Mouse (Mus musculus) liver, postnatal 0 days (tissue): ENCODE data around the gene Rtn4r. TPM values are rescaled to one million over a fixed set of nuclear protein-coding genes. Genes with fewer than 3 reads are reported as not detected.

Experiments used
- ATAC-seq: fragments of 200-750 bp; cut with Nextera tagmentation; 2 replicates; pipeline ENCODE4 v1.8.0; 2017; ENCODE audit warnings: mild to moderate bottlenecking, moderate library complexity
- DNase-seq: peaks from one replicate; pipeline ENCODE4 v3.0.0-alpha.2; 2016
- H3K27ac ChIP-seq: fragments of 300-500 bp; sonication (generic); 2 replicates; pipeline ENCODE4 v1.5.1; 2014; ENCODE audit warnings: antibody characterized with exemption, moderate library complexity, mild to moderate bottlenecking, low read depth
- H3K27me3 ChIP-seq: fragments of 300-500 bp; sonication (generic); 2 replicates; pipeline ENCODE4 v1.6.1; 2014; ENCODE audit warnings: low read length, control low read depth, mixed read lengths; ENCODE audit not compliant: insufficient read depth
- H3K36me3 ChIP-seq: fragments of 300-500 bp; sonication (generic); replicated peaks from 2 replicates; pipeline ENCODE4 v1.6.1; 2014; ENCODE audit warnings: mild to moderate bottlenecking, control low read depth, low read length, moderate library complexity, mixed read lengths; ENCODE audit not compliant: insufficient read depth
- H3K4me1 ChIP-seq: fragments of 300-500 bp; sonication (generic); 2 replicates; pipeline ENCODE4 v1.6.1; 2014; ENCODE audit warnings: antibody characterized with exemption, mild to moderate bottlenecking, control low read depth; ENCODE audit not compliant: insufficient read depth
- H3K4me2 ChIP-seq: fragments of 300-500 bp; sonication (generic); 2 replicates; pipeline ENCODE4 v1.6.1; 2014; ENCODE audit warnings: low read depth, mild to moderate bottlenecking, low read length, moderate library complexity, mixed read lengths
- H3K4me3 ChIP-seq: fragments of 300-500 bp; sonication (generic); 2 replicates; pipeline ENCODE4 v1.5.1; 2014; ENCODE audit warnings: low read depth, low read length
- H3K9ac ChIP-seq: fragments of 300-500 bp; sonication (generic); replicated peaks from 2 replicates; pipeline ENCODE4 v1.6.1; 2014; ENCODE audit warnings: mild to moderate bottlenecking, moderate library complexity
- H3K9me3 ChIP-seq: fragments of 300-500 bp; sonication (generic); 2 replicates; pipeline ENCODE4 v1.6.1; 2016; ENCODE audit warnings: mild to moderate bottlenecking, control low read depth, low read length, mixed read lengths
- CTCF ChIP-seq: sonication (generic); IDR thresholded peaks from 2 replicates; pipeline ENCODE4 v1.5.1; 2016; ENCODE audit warnings: antibody characterized with exemption, low read depth
- EP300 ChIP-seq: IDR thresholded peaks from 2 replicates; pipeline ENCODE4 v1.6.1; 2016; ENCODE audit warnings: antibody characterized with exemption, low read depth, mild to moderate bottlenecking
- WGBS: fragments of 180-500 bp; shearing (Covaris S2); extraction: QIAGEN DNeasy Blood & Tissue Kit; methylation state at CpG from one replicate; pipeline ENCODE4 v1.1.7; 2014; ENCODE audit not compliant: insufficient replicate concordance; 5-methylcytosine and 5-hydroxymethylcytosine counted together
- polyA plus RNA-seq: library from polyadenylated mRNA; unstranded; fragments of >200 nt; fragmentation: Nextera tagmentation; extraction: Ambion mirVana; gene quantifications from 2 replicates; pipeline ENCODE4 v1.2.1, GENCODE M21; 2015

Gene Rtn4r
- polyA plus RNA-seq, 1 experiment from 2014 or later = 0.15 TPM

DNA sequence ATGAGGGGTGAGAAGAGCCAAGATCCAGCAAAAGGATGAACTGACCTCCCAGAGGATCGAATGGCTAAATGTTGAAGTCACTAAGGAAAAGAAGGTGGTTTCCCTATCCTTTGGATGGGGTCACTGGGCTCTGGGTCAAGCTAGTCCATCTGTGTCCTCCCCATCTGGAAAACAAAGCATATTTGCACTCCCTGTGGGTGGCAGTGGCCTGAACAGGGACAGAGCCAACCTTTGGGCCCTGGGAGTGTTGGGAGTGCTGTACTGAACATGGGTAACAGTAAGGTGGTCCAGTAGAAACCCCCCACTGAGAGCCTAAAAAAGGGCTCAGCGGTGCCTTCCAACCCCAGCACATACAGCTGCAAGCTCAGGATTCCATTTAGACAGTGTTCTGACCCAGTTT is 4.7 kb upstream of the Rtn4r start:
- TF ChIP-seq CTCF (no peak), EP300 (no peak)
- WGBS = 63% methylated on average over 2 of the region's 2 CpGs
- ATAC-seq = peak; percentile 80

DNA sequence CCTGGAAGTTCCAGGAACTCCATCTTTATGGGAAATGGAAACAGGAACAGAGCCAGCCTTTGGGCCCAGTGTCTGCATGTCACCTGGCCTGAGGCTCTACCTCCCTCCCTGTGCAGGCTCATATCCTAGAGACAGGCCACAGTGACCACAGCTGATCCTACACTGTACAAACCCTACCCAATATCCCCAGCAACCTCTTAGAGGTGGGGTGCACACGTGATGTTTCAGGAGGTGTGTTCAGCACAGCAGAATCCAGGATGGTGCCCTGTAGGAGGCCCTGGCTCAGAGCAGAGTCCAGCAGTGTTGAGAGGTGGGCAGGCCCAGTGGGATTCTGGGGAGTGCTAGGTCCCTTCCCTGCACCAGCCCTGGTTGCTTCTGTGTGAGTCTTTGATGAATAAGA is 4.0 kb upstream of the Rtn4r start:
- whole genome bisulfite sequencing = 62% methylated on average over 1 of the region's 1 CpGs
- Histone ChIP-seq H3K4me3 (no peak overlapping the region), H3K4me1 (no peaks in the 10 kb centered on the region; the same call in 1 of the 2 replicates), H3K9ac (no peak overlapping the region), H3K27me3 (peaks cover 21% of the 10 kb centered on the region), H3K27ac (no peak overlapping the region), H3K4me2 (no peak overlapping the region), H3K36me3 (no peaks in the 10 kb centered on the region), H3K9me3 (no peaks in the 10 kb centered on the region)
- ATAC-seq = no peak
- TF ChIP-seq EP300 (no peak), CTCF (no peak)
- no peak for DNase-seq

More for the DNA sequence above, 4.7 kb upstream of the Rtn4r start:
- Histone ChIP-seq H3K27me3 (peaks cover 14% of the 10 kb centered on the region), H3K4me1 (no peaks in the 10 kb centered on the region; the same call in 1 of the 2 replicates), H3K27ac (no peak overlapping the region), H3K4me2 (no peak overlapping the region), H3K9ac (no peak overlapping the region), H3K9me3 (no peaks in the 10 kb centered on the region), H3K36me3 (no peaks in the 10 kb centered on the region), H3K4me3 (no peak overlapping the region)
- DNase-seq = no peak

DNA sequence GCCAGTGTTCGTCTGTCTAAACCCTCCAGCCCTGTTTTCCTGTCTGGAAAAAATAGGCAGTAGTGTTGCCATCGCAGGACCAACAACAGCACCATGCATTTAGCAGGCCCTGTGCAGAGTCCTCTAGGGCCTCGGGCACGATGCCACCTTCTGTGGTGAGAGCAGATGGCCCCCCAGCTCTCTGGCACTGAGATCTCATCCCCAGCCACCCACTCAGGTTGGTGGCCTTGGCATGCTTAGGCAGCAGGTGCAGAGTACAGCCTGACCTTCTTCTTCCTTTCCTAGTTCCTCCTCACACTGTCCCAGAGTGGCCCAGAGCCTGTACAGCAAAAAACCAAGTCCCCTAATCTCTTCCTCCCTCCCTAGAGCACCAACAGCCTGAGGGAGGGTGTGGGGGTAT is 3.4 kb upstream of the Rtn4r start:
- no peaks in the 10 kb centered on the region for H3K9me3 ChIP-seq
- H3K9ac ChIP-seq = no peak overlapping the region
- peaks cover 27% of the 10 kb centered on the region for H3K27me3 ChIP-seq
- DNase-seq (no peak), ATAC-seq (no peak)
- WGBS = 61% methylated on average over 4 of the region's 4 CpGs
- no peaks in the 10 kb centered on the region for H3K36me3 ChIP-seq
- no peak for TF ChIP-seq EP300
- no peak overlapping the region for H3K4me2 ChIP-seq
- H3K4me1 ChIP-seq = no peaks in the 10 kb centered on the region; the same call in 1 of the 2 replicates
- H3K27ac ChIP-seq = no peak overlapping the region
- no peak overlapping the region for H3K4me3 ChIP-seq

DNA sequence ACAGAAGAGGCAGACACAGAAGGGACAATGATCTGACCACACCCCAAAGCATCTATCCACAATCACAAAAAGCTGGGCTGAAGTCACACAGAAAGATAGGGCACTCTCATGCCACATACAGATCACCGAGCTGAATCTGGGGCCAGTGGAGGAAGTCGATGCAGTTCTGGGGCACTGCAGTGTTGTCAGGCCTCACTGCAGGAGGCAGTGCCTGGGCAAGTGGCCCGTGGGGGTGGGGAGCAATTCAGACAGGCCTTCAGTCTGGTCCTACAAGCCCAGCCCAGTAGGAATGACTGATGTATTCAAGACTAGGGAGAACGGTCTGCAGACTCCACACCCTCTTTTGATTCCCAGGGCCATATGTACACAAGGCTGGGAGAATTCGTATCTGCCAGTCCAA is 2.8 kb upstream of the Rtn4r start:
- no peak for ATAC-seq
- Histone ChIP-seq H3K4me2 (no peak overlapping the region), H3K9ac (no peak overlapping the region), H3K27ac (no peak overlapping the region), H3K36me3 (no peaks in the 10 kb centered on the region), H3K4me3 (no peak overlapping the region), H3K27me3 (peaks cover 30% of the 10 kb centered on the region), H3K9me3 (no peaks in the 10 kb centered on the region), H3K4me1 (no peaks in the 10 kb centered on the region; the same call in 1 of the 2 replicates)
- TF ChIP-seq EP300 (no peak), CTCF (no peak)
- no peak for DNase-seq
- 25% methylated on average over 5 of the region's 5 CpGs for WGBS

DNA sequence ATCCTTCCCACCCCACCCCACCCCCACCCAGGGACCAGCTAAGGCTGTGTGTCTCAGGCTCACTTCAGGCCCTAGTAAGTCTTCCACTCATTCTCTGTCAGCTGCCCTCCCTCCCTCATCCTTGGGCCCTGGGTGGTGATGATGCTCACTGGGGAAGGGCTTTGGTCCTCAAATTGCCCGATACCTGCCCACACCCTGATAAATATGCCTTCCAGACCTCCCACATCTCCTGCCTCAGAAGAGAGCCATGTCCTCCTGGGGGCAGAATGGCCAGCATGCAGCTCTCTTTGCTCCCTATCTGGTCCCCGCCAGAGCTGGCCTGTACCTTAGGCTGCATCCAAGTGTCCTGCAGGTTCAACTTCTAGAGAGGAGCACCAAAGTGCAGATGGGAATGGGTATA is 2.3 kb upstream of the Rtn4r start:
- DNase-seq (no peak), ATAC-seq (no peak)
- Histone ChIP-seq H3K9ac (no peak overlapping the region), H3K4me1 (no peaks in the 10 kb centered on the region; the same call in 1 of the 2 replicates), H3K36me3 (no peaks in the 10 kb centered on the region), H3K27me3 (peaks cover 30% of the 10 kb centered on the region), H3K4me2 (no peak overlapping the region), H3K9me3 (no peaks in the 10 kb centered on the region), H3K4me3 (no peak overlapping the region), H3K27ac (no peak overlapping the region)
- 77% methylated on average over 2 of the region's 2 CpGs for WGBS
- TF ChIP-seq CTCF (no peak), EP300 (no peak)

DNA sequence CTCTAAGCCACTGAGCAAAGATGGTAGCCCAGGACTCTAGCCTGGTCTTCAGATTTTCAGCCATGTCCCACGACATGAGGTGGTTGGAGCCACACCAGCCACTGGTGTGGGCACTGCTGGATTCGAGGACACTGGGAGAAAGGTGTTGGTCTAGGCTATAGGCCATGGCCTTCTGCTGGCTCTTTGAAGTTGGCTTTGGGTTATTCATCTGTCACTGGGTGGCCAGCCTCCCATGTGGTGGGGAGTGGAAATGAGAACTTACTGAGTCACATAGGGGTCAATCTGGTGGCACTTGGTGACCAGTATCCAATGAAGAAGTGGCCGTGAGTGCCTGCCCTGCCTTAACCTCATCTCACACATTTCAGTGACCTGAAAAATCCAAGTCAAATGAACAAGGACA is 1.2 kb upstream of the Rtn4r start:
- Histone ChIP-seq H3K4me2 (no peak overlapping the region), H3K27me3 (peaks cover 30% of the 10 kb centered on the region), H3K36me3 (no peaks in the 10 kb centered on the region), H3K27ac (no peak overlapping the region), H3K4me1 (no peaks in the 10 kb centered on the region; the same call in 1 of the 2 replicates), H3K9me3 (no peaks in the 10 kb centered on the region), H3K9ac (no peak overlapping the region), H3K4me3 (no peak overlapping the region)
- TF ChIP-seq EP300 (no peak), CTCF (no peak)
- WGBS = 59% methylated on average over 3 of the region's 3 CpGs
- no peak for DNase-seq
- no peak for ATAC-seq

DNA sequence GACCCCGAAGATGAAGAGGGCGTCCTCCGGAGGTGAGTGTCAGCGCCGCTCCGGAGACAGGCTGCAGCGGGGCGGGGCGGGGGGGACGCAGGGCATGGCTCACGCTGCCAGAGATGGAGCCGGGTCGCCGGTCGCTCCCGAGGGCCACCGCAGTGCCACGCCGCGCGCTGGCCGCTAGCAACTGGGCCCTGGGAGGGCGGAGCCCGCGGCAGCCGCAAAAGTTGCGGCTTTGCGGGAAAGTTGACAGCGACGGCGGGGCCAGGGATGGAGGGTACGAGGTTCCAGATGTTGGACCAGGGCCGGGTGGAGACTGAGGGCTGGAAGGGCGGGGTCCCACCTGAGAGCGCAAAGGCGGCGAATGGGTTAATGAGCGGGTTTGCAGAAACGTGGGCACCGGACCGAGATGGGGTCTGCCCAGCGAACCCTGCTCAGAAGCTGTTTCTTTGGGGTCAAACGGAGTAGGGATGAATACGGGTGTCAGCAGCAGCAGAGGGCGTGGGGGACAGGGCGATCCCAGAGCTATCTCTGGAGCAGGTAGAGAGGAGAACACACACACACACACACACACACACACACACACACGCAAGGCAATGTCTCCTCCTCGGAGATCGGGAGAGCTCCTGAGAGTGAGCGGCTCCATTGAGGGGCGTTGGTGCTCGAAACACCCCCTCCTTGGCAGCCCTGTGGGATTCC is 575 bp downstream of the Rtn4r start:
- DNase-seq = no peak
- WGBS = 3% methylated on average over 50 of the region's 52 CpGs
- H3K27me3 ChIP-seq = peaks cover 30% of the 10 kb centered on the region
- TF ChIP-seq EP300 = no peak
- TF ChIP-seq CTCF = no peak
- H3K9me3 ChIP-seq = no peaks in the 10 kb centered on the region
- peak overlapping the region; percentile 84 for H3K4me2 ChIP-seq
- H3K4me1 ChIP-seq = no peaks in the 10 kb centered on the region; the same call in 1 of the 2 replicates
- no peak overlapping the region for H3K9ac ChIP-seq
- H3K27ac ChIP-seq = no peak overlapping the region
- H3K4me3 ChIP-seq = peak overlapping the region; percentile 60
- H3K36me3 ChIP-seq = no peaks in the 10 kb centered on the region
- peak; percentile 28 for ATAC-seq
